Mouse (Mus musculus): ENCODE results near the gene Hnrnpd. TPM values are rescaled to one million over a fixed set of nuclear protein-coding genes. Genes with fewer than 3 reads are reported as not detected.
A peak's percentile ranks its signal among the peaks of the same experiment; 100 is the strongest.

Gene Hnrnpd
- total and polyA plus RNA-seq, 3 experiments: 10.2 to 90.3 (median 83.0) TPM

GRCm38 (mm10) chr5:99976334-99976955, 2.3 kb downstream of the Hnrnpd start:
- H3K27ac ChIP-seq: no peak overlapping the region; the same call in 1 of the 2 replicates
- H3K36me3 ChIP-seq (ENCODE audit: control insufficient read depth, insufficient read depth, low read length): peaks cover 39% of the 10 kb centered on the region
- H3K27me3 ChIP-seq (ENCODE audit: control insufficient read depth, insufficient read depth, low read length): no peaks in the 10 kb centered on the region
- H3K79me2 ChIP-seq (replicated peaks; ENCODE audit: control insufficient read depth, insufficient read depth, low read length): no peaks in the 10 kb centered on the region; the same call in 1 of the 2 replicates
- intact Hi-C loops (cut with DNase I): loop anchor here (5.0 kb wide), 2 partner anchors 69 to 541 kb away; partner anchors contain the start of genes Cops4 and Vamp9
- WGBS: 2% methylated on average over 8 of the region's 8 CpGs
- H3K4me1 ChIP-seq (ENCODE audit: control insufficient read depth, insufficient read depth, low read length): peaks cover 9% of the 10 kb centered on the region
- DNase-seq: no peak
- H3K4me3 ChIP-seq: peak overlapping the region; percentile 94
- no peak overlapping the region for H3K9ac ChIP-seq (ENCODE audit: low read depth, low read length)
- no peak for TF ChIP-seq CTCF (IDR thresholded peaks at IDR 0.05)
- no peak for TF ChIP-seq POLR2A (IDR thresholded peaks at IDR 0.05; ENCODE audit: insufficient read depth, low read depth, low read length)
- no peak for TF ChIP-seq EP300 (IDR thresholded peaks at IDR 0.05; ENCODE audit: insufficient read depth, low read depth, low read length)

GRCm38 (mm10) chr5:99975776-99976175, 3.0 kb downstream of the Hnrnpd start:
- Histone ChIP-seq H3K9ac (ENCODE audit: low read depth, low read length) (no peak overlapping the region), H3K36me3 (ENCODE audit: control insufficient read depth, insufficient read depth, low read length) (peaks cover 41% of the 10 kb centered on the region), H3K27ac (no peak overlapping the region), H3K4me3 (peak overlapping the region; percentile 94), H3K4me1 (ENCODE audit: control insufficient read depth, insufficient read depth, low read length) (peaks cover 9% of the 10 kb centered on the region), H3K27me3 (ENCODE audit: control insufficient read depth, insufficient read depth, low read length) (no peaks in the 10 kb centered on the region), H3K79me2 (replicated peaks; ENCODE audit: control insufficient read depth, insufficient read depth, low read length) (no peaks in the 10 kb centered on the region; the same call in 1 of the 2 replicates)
- no peak for DNase-seq
- intact Hi-C loops (cut with DNase I): loop anchor here (5.0 kb wide), 2 partner anchors 68 to 542 kb away; partner anchors contain the start of genes Cops4 and Vamp9
- TF ChIP-seq POLR2A (IDR thresholded peaks at IDR 0.05; ENCODE audit: insufficient read depth, low read depth, low read length) (no peak), CTCF (IDR thresholded peaks at IDR 0.05) (no peak), EP300 (IDR thresholded peaks at IDR 0.05; ENCODE audit: insufficient read depth, low read depth, low read length) (no peak)
- 18% methylated on average over 1 of the region's 1 CpGs for WGBS

- no peaks in the 10 kb centered on the region; the same call in 1 of the 2 replicates for H3K79me2 ChIP-seq (replicated peaks; ENCODE audit: control insufficient read depth, insufficient read depth, low read length)
- no peak overlapping the region for H3K4me3 ChIP-seq
- no peak for TF ChIP-seq POLR2A (IDR thresholded peaks at IDR 0.05; ENCODE audit: insufficient read depth, low read depth, low read length)
- TF ChIP-seq CTCF (IDR thresholded peaks at IDR 0.05): no peak
- TF ChIP-seq EP300 (IDR thresholded peaks at IDR 0.05; ENCODE audit: insufficient read depth, low read depth, low read length): no peak
- no peaks in the 10 kb centered on the region for H3K27me3 ChIP-seq (ENCODE audit: control insufficient read depth, insufficient read depth, low read length)
- H3K9ac ChIP-seq (ENCODE audit: low read depth, low read length): no peak overlapping the region
- no peak for DNase-seq
- no peak overlapping the region for H3K27ac ChIP-seq
- H3K4me1 ChIP-seq (ENCODE audit: control insufficient read depth, insufficient read depth, low read length): peaks cover 9% of the 10 kb centered on the region
- WGBS: 18% methylated on average over 4 of the region's 4 CpGs
- intact Hi-C loops (cut with DNase I): loop anchor here (5.0 kb wide), 2 partner anchors 68 to 542 kb away; partner anchors contain the start of genes Cops4 and Vamp9
- H3K36me3 ChIP-seq (ENCODE audit: control insufficient read depth, insufficient read depth, low read length): peaks cover 43% of the 10 kb centered on the region
Measured at GRCm38 (mm10) chr5:99975061-99975460, 3.7 kb downstream of the Hnrnpd start.

- peaks cover 49% of the 10 kb centered on the region for H3K36me3 ChIP-seq (ENCODE audit: control insufficient read depth, insufficient read depth, low read length)
- no peak overlapping the region for H3K27ac ChIP-seq
- no peak for TF ChIP-seq EP300 (IDR thresholded peaks at IDR 0.05; ENCODE audit: insufficient read depth, low read depth, low read length)
- TF ChIP-seq CTCF (IDR thresholded peaks at IDR 0.05): no peak
- no peak for TF ChIP-seq POLR2A (IDR thresholded peaks at IDR 0.05; ENCODE audit: insufficient read depth, low read depth, low read length)
- no peak for DNase-seq
- H3K27me3 ChIP-seq (ENCODE audit: control insufficient read depth, insufficient read depth, low read length): no peaks in the 10 kb centered on the region
- H3K4me3 ChIP-seq: no peak overlapping the region
- 3% methylated on average over 2 of the region's 2 CpGs for WGBS
- intact Hi-C loops (cut with DNase I): no loop called here
- no peak overlapping the region for H3K9ac ChIP-seq (ENCODE audit: low read depth, low read length)
- H3K4me1 ChIP-seq (ENCODE audit: control insufficient read depth, insufficient read depth, low read length): peaks cover 9% of the 10 kb centered on the region
- H3K79me2 ChIP-seq (replicated peaks; ENCODE audit: control insufficient read depth, insufficient read depth, low read length): no peaks in the 10 kb centered on the region; the same call in 1 of the 2 replicates
Measured at GRCm38 (mm10) chr5:99973941-99974340, 4.8 kb downstream of the Hnrnpd start.

GRCm38 (mm10) chr5:99959960-99960359, 18.8 kb downstream of the Hnrnpd start:
- Histone ChIP-seq H3K4me1 (ENCODE audit: control insufficient read depth, insufficient read depth, low read length) (no peaks in the 10 kb centered on the region), H3K27ac (no peak overlapping the region), H3K9ac (ENCODE audit: low read depth, low read length) (no peak overlapping the region), H3K36me3 (ENCODE audit: control insufficient read depth, insufficient read depth, low read length) (peaks cover 19% of the 10 kb centered on the region), H3K4me3 (no peak overlapping the region), H3K27me3 (ENCODE audit: control insufficient read depth, insufficient read depth, low read length) (no peaks in the 10 kb centered on the region), H3K79me2 (replicated peaks; ENCODE audit: control insufficient read depth, insufficient read depth, low read length) (no peaks in the 10 kb centered on the region)
- intact Hi-C loops (cut with DNase I): no loop called here
- no peak for DNase-seq
- WGBS: 71% methylated on average over 2 of the region's 2 CpGs
- TF ChIP-seq EP300 (IDR thresholded peaks at IDR 0.05; ENCODE audit: insufficient read depth, low read depth, low read length) (no peak), CTCF (IDR thresholded peaks at IDR 0.05) (no peak), POLR2A (IDR thresholded peaks at IDR 0.05; ENCODE audit: insufficient read depth, low read depth, low read length) (no peak)

GRCm38 (mm10) chr5:99959236-99959936, 19.4 kb downstream of the Hnrnpd start:
- WGBS: 55% methylated on average over 2 of the region's 2 CpGs
- no peak for DNase-seq
- peaks cover 18% of the 10 kb centered on the region for H3K36me3 ChIP-seq (ENCODE audit: control insufficient read depth, insufficient read depth, low read length)

More at GRCm38 (mm10) chr5:99959236-99959936, 19.4 kb downstream of the Hnrnpd start:
- no peaks in the 10 kb centered on the region for H3K4me1 ChIP-seq (ENCODE audit: control insufficient read depth, insufficient read depth, low read length)
- H3K4me3 ChIP-seq: no peak overlapping the region
- H3K9ac ChIP-seq (ENCODE audit: low read depth, low read length): no peak overlapping the region
- TF ChIP-seq CTCF (IDR thresholded peaks at IDR 0.05) (no peak), POLR2A (IDR thresholded peaks at IDR 0.05; ENCODE audit: insufficient read depth, low read depth, low read length) (no peak), EP300 (IDR thresholded peaks at IDR 0.05; ENCODE audit: insufficient read depth, low read depth, low read length) (no peak)
- intact Hi-C loops (cut with DNase I): no loop called here
- H3K27me3 ChIP-seq (ENCODE audit: control insufficient read depth, insufficient read depth, low read length): no peaks in the 10 kb centered on the region
- no peak overlapping the region for H3K27ac ChIP-seq
- H3K79me2 ChIP-seq (replicated peaks; ENCODE audit: control insufficient read depth, insufficient read depth, low read length): no peaks in the 10 kb centered on the region

Measured in heart, adult 2 months (tissue).